Mouse (Mus musculus): Measurements from ENCODE around the gene AU041133. TPM values are rescaled to one million over a fixed set of nuclear protein-coding genes. Genes with fewer than 3 reads are reported as not detected.
"Not testable (repeated sequence)": the region's sequence is repeated elsewhere in the genome, so short reads cannot be mapped to it uniquely, and the experiment has no call there.

The AU041133 gene
- 9.6 and 9.7 TPM in 2 replicates for polyA plus RNA-seq (2015; fragmentation: Nextera tagmentation; extraction: Ambion mirVana)

DNA sequence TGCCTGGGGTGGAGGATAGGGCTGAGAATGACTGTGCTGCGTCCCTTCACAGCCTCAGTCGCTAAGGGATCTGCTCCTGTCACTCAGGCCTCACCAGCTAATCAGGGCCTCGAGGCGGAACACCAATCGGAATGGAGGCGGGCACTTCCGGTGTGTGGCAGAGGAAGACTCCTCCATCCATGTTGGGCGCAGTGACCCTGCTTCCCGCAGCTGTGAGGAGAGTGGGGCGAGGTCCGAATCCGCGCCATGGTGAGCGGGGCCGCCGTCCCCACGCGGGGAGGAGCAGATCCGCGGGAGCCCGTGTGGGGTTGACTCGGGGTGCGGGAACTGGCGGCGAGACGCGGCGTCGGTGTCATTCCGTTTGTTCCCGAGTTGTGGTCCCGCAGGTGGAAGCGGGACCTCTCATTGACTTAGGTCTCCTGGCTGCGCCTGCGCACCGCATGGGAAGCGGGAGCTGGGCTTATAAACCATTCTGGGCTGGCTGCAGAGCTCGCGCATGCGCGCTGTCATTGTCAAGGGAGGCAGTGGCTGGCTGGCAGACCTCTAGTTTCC, at the start of gene AU041133:
Gene AU041133 (plus strand): TSS at position 164 of the 552 bp plus-strand sequence.
- WGBS, result 4% methylated on average over 30 of the region's 41 CpGs
- Histone ChIP-seq H3K27me3 (replicated peaks; ENCODE audit: control insufficient read depth, insufficient read depth, low read length) (no peaks in the 10 kb centered on the region), H3K4me1 (ENCODE audit: control insufficient read depth, insufficient read depth, low read depth, low read length) (no peaks in the 10 kb centered on the region; the same call in 1 of the 2 replicates), H3K27ac (ENCODE audit: low read depth, low read length) (peak within 1 kb of the TSS; percentile 92), H3K9ac (ENCODE audit: low read depth, low read length) (peak within 1 kb of the TSS; percentile 82), H3K4me3 (ENCODE audit: low read length) (peak within 1 kb of the TSS; percentile 74), H3K4me2 (ENCODE audit: low read length) (peak within 1 kb of the TSS; percentile 67), H3K36me3 (ENCODE audit: control insufficient read depth, insufficient read depth, low read length) (no peaks in the 10 kb centered on the region; the same call in 1 of the 2 replicates), H3K9me3 (ENCODE audit: control insufficient read depth, low read length) (peaks cover 11% of the 10 kb centered on the region)
- ATAC-seq, result peak; percentile 100

DNA sequence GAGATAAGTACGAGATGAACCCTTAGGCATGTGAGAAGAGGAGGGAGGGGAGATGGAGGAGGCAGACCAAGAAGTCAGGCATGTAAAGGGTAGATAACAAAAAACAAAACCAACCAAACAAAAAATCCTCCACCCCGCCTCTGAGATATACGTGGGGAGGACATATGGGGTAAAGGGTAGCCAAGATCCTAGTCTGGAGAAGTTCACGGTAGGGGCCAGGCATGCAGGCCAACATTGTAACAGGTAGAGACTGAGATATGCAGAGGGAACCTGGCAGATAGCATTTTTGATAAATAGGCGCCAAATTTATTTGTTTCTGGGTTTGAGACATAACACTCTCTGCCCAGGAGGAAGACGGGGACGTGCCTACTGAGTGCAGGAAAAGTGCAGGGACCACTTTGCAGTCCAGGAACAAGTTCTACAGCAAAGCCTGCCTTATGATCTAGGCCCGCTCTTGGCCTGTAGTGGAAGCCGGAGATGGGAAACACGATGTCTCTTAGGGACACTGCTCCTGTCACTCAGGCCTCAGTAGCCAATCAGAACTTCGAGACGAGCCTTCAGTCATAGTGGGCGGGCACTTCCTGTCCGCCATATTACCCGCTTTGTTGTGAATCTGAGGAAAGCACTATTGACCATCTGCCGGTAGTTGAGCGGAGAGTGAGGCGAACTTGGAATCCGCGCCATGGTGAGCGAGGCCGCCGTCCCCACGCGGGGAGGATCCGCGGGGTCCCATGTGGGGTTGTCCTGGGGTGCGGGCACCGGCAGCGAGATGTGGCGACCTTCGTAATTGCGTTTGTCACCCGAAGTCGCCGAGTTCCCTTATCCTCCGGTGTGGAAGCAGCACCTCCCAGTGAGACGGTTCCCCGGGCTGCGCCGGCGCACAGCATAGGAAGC, 44.8 kb upstream of the AU041133 start, which contains the start of gene BC024063:
Gene BC024063 (plus strand): TSS at position 626 of the 894 bp plus-strand sequence.
- WGBS, result 22% methylated on average over 42 of the region's 42 CpGs
- H3K9ac ChIP-seq (ENCODE audit: low read depth, low read length), result peak within 1 kb of the TSS; percentile 68
- H3K9me3 ChIP-seq (ENCODE audit: control insufficient read depth, low read length), result not testable (repeated sequence)

DNA sequence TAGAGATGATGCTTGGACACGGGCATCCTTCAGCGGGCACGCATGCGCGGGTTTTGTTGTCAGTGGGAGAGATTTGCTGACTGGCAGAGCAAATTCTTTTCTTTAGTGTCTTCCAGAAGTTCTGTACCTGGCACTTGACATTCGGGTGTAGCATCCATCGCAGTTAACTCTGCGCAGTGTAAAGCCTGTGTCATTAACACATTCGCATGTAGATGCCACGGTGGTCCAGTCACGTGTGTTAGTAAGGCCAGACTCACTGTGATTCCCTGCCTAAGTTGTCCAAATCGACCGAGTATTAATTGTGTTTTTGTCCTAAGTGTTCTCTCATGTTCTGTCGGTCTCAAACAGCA, 44.2 kb upstream of the AU041133 start:
- peak; percentile 24; the same call in 1 of the 2 replicates for ATAC-seq
- H3K4me1 ChIP-seq (ENCODE audit: control insufficient read depth, insufficient read depth, low read depth, low read length); H3K27me3 ChIP-seq (replicated peaks; ENCODE audit: control insufficient read depth, insufficient read depth, low read length); H3K9me3 ChIP-seq (ENCODE audit: control insufficient read depth, low read length); H3K36me3 ChIP-seq (ENCODE audit: control insufficient read depth, insufficient read depth, low read length): not testable (repeated sequence)
- peak overlapping the region; percentile 87 for H3K27ac ChIP-seq (ENCODE audit: low read depth, low read length)
- H3K4me2 ChIP-seq (ENCODE audit: low read length), result peak overlapping the region; percentile 55
- peak overlapping the region; percentile 50 for H3K4me3 ChIP-seq (ENCODE audit: low read length)
- WGBS, result 30% methylated on average over 9 of the region's 14 CpGs
- H3K9ac ChIP-seq (ENCODE audit: low read depth, low read length), result peak overlapping the region; percentile 68

More for the DNA sequence above, 44.8 kb upstream of the AU041133 start, which contains the start of gene BC024063:
- Histone ChIP-seq H3K4me3 (ENCODE audit: low read length) (peak within 1 kb of the TSS; percentile 50), H3K4me2 (ENCODE audit: low read length) (peak within 1 kb of the TSS; percentile 55), H3K27ac (ENCODE audit: low read depth, low read length) (peak within 1 kb of the TSS; percentile 87)
- peak; percentile 99 for ATAC-seq
- not testable (repeated sequence) for H3K36me3 ChIP-seq (ENCODE audit: control insufficient read depth, insufficient read depth, low read length); H3K27me3 ChIP-seq (replicated peaks; ENCODE audit: control insufficient read depth, insufficient read depth, low read length); H3K4me1 ChIP-seq (ENCODE audit: control insufficient read depth, insufficient read depth, low read depth, low read length)

DNA sequence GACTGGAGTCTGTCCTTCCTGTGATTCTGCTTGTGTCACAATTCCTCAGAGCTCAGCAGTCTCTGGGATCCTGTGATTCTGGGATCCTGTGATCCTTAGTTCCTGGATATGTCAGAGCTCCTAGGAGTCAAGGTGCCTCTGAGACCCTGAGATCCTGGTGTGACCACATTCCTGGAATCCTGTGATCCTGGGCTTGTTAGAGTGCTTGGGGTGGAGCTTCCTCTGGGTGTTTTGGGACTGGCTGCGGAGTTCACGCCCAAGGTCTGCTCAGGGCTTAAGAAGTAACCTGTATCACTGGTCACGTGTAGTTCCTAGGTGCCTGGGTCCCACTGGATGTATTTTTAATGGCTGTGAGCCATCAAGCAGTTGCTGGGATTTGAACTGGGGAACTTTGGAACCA, 10.6 kb upstream of the AU041133 start:
- Histone ChIP-seq H3K27me3 (replicated peaks; ENCODE audit: control insufficient read depth, insufficient read depth, low read length) (no peaks in the 10 kb centered on the region), H3K4me1 (ENCODE audit: control insufficient read depth, insufficient read depth, low read depth, low read length) (no peaks in the 10 kb centered on the region), H3K9me3 (ENCODE audit: control insufficient read depth, low read length) (peaks cover 32% of the 10 kb centered on the region), H3K4me3 (ENCODE audit: low read length) (no peak overlapping the region), H3K36me3 (ENCODE audit: control insufficient read depth, insufficient read depth, low read length) (peaks cover 5% of the 10 kb centered on the region), H3K4me2 (ENCODE audit: low read length) (no peak overlapping the region), H3K9ac (ENCODE audit: low read depth, low read length) (no peak overlapping the region), H3K27ac (ENCODE audit: low read depth, low read length) (no peak overlapping the region)
- ATAC-seq, result no peak
- WGBS, result 82% methylated on average over 3 of the region's 3 CpGs

DNA sequence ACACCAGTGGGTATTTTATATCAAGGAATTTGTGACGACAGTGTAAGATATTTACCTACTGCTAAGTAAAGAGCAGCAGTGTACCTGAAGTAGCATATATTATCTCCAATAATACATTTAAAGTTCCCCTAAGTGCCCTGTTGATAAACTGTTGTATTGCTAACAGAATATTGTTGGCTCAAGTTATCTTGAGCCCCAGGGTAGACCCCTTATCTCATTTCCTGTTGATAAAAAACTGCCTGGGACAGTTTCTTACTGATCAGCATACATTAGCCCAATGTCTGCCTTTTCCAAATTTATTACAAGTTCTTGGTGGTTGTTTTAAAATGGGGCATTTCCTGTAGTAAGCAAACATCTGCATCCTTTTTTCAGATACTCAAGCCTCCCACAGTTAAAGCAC, 17.5 kb downstream of the AU041133 start:
- no peak overlapping the region for H3K27ac ChIP-seq (ENCODE audit: low read depth, low read length)
- no peak overlapping the region for H3K4me2 ChIP-seq (ENCODE audit: low read length)
- no peaks in the 10 kb centered on the region for H3K27me3 ChIP-seq (replicated peaks; ENCODE audit: control insufficient read depth, insufficient read depth, low read length)
- no peak for ATAC-seq
- no peak overlapping the region for H3K9ac ChIP-seq (ENCODE audit: low read depth, low read length)
- WGBS, result 91% methylated on average over 1 of the region's 1 CpGs
- peaks cover 44% of the 10 kb centered on the region for H3K9me3 ChIP-seq (ENCODE audit: control insufficient read depth, low read length)
- peaks cover 52% of the 10 kb centered on the region for H3K36me3 ChIP-seq (ENCODE audit: control insufficient read depth, insufficient read depth, low read length)
- H3K4me1 ChIP-seq (ENCODE audit: control insufficient read depth, insufficient read depth, low read depth, low read length), result no peaks in the 10 kb centered on the region
- no peak overlapping the region for H3K4me3 ChIP-seq (ENCODE audit: low read length)

DNA sequence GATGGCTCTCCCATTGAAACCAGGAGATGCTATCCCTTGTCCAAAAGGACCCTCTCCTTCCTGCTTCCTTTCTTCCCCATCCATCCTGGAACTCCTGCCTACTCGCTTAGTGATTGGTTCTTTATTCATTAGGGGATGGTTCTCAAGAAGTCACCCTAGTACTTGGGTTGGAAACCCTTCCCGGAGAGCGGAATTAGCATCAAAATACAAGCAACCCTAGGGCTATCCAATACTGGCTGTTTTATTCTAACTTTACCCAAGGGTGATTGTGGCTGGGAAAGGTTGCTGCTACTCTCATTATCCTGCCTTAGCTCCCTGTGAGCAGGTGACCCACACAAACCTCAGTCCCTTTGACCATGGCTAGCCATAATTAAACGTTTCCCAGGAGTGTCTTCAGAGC, 19.8 kb downstream of the AU041133 start:
- no peak overlapping the region for H3K9ac ChIP-seq (ENCODE audit: low read depth, low read length)
- H3K36me3 ChIP-seq (ENCODE audit: control insufficient read depth, insufficient read depth, low read length), result peaks cover 68% of the 10 kb centered on the region
- no peaks in the 10 kb centered on the region for H3K27me3 ChIP-seq (replicated peaks; ENCODE audit: control insufficient read depth, insufficient read depth, low read length)
- no peak overlapping the region for H3K4me2 ChIP-seq (ENCODE audit: low read length)
- H3K9me3 ChIP-seq (ENCODE audit: control insufficient read depth, low read length), result peaks cover 59% of the 10 kb centered on the region
- WGBS, result 81% methylated on average over 4 of the region's 4 CpGs
- no peaks in the 10 kb centered on the region for H3K4me1 ChIP-seq (ENCODE audit: control insufficient read depth, insufficient read depth, low read depth, low read length)
- ATAC-seq, result no peak
- H3K27ac ChIP-seq (ENCODE audit: low read depth, low read length), result no peak overlapping the region
- no peak overlapping the region for H3K4me3 ChIP-seq (ENCODE audit: low read length)

DNA sequence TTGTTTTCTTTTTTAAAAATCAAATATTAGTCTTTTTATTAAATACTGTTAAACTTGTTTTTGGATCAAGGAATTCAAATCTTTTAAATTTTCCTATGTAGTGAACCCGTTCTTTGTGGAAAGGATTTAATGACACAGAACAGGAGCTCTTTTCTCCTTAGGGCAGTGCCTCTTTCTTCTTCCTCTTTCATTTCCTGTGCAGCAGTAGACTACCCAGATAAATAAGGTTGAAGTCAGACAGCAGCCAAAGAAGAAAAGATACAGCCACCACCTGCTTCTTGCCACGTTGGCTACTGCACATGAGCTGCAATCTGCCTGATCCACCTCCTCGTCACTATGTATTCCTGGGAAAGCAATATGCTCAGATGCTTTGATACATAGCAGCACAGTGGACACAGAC, 40.0 kb downstream of the AU041133 start:
- Histone ChIP-seq H3K4me3 (ENCODE audit: low read length) (no peak overlapping the region), H3K4me2 (ENCODE audit: low read length) (no peak overlapping the region), H3K36me3 (ENCODE audit: control insufficient read depth, insufficient read depth, low read length) (no peaks in the 10 kb centered on the region), H3K27me3 (replicated peaks; ENCODE audit: control insufficient read depth, insufficient read depth, low read length) (no peaks in the 10 kb centered on the region), H3K4me1 (ENCODE audit: control insufficient read depth, insufficient read depth, low read depth, low read length) (no peaks in the 10 kb centered on the region), H3K27ac (ENCODE audit: low read depth, low read length) (no peak overlapping the region), H3K9me3 (ENCODE audit: control insufficient read depth, low read length) (no peaks in the 10 kb centered on the region), H3K9ac (ENCODE audit: low read depth, low read length) (no peak overlapping the region)
- WGBS, result 84% methylated on average over 3 of the region's 3 CpGs
- no peak for ATAC-seq

DNA sequence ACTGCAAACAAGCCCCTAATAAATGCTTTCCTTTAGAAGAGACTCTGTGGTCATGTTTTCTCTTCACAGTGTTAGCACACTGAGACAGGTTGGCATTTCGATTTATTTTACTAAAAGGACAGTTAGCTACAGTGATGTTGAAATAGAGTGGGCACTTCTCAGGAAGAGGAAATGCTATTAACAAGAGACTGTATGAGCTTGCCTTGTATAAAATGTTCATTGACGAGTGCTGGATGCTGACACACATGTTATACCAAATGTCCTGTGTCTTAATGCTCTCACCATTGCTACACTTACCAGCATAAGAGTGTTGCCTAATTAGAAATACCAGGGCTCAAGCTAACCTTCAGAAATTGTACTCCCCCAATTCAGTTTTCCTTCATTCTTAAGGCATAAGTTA, 42.0 kb downstream of the AU041133 start:
- WGBS, result 90% methylated on average over 2 of the region's 2 CpGs
- no peaks in the 10 kb centered on the region for H3K27me3 ChIP-seq (replicated peaks; ENCODE audit: control insufficient read depth, insufficient read depth, low read length)
- ATAC-seq, result no peak
- H3K9ac ChIP-seq (ENCODE audit: low read depth, low read length), result no peak overlapping the region
- no peak overlapping the region for H3K4me2 ChIP-seq (ENCODE audit: low read length)
- no peaks in the 10 kb centered on the region for H3K9me3 ChIP-seq (ENCODE audit: control insufficient read depth, low read length)
- no peak overlapping the region for H3K27ac ChIP-seq (ENCODE audit: low read depth, low read length)
- no peak overlapping the region for H3K4me3 ChIP-seq (ENCODE audit: low read length)
- no peaks in the 10 kb centered on the region for H3K4me1 ChIP-seq (ENCODE audit: control insufficient read depth, insufficient read depth, low read depth, low read length)
- no peaks in the 10 kb centered on the region for H3K36me3 ChIP-seq (ENCODE audit: control insufficient read depth, insufficient read depth, low read length)

DNA sequence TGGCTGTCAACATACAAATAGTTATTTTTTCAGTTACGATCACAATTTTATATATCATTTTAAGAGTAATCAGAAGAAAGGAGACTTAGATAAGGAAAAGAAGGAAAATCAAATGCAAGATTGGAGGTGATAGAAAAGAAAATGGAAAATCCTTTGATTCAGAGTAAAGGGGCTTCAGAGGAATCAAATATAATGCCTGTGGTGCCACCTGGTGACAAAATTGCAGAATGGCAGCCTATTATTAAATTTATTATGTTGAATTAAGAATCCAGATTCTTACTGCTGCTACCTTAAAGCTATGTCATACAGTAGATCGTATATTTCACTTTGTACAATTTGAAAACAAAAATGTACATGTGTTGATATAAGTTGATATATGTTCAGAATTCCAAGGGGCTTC, 43.0 kb downstream of the AU041133 start:
- H3K9ac ChIP-seq (ENCODE audit: low read depth, low read length), result no peak overlapping the region

More for the DNA sequence above, 43.0 kb downstream of the AU041133 start:
- 57% methylated on average over 2 of the region's 2 CpGs for WGBS
- Histone ChIP-seq H3K36me3 (ENCODE audit: control insufficient read depth, insufficient read depth, low read length) (no peaks in the 10 kb centered on the region), H3K4me2 (ENCODE audit: low read length) (no peak overlapping the region), H3K4me3 (ENCODE audit: low read length) (no peak overlapping the region), H3K9me3 (ENCODE audit: control insufficient read depth, low read length) (no peaks in the 10 kb centered on the region), H3K4me1 (ENCODE audit: control insufficient read depth, insufficient read depth, low read depth, low read length) (no peaks in the 10 kb centered on the region), H3K27ac (ENCODE audit: low read depth, low read length) (no peak overlapping the region), H3K27me3 (replicated peaks; ENCODE audit: control insufficient read depth, insufficient read depth, low read length) (no peaks in the 10 kb centered on the region)
- no peak for ATAC-seq
